Mouse (Mus musculus): ENCODE measurements at regions not wholly inside any gene's neighbourhood (a gene's known extent, or its start where the extent isn't known, plus 50 kb on each side); places are given as distances from the start of the nearest gene placed in this dataset.

DNA sequence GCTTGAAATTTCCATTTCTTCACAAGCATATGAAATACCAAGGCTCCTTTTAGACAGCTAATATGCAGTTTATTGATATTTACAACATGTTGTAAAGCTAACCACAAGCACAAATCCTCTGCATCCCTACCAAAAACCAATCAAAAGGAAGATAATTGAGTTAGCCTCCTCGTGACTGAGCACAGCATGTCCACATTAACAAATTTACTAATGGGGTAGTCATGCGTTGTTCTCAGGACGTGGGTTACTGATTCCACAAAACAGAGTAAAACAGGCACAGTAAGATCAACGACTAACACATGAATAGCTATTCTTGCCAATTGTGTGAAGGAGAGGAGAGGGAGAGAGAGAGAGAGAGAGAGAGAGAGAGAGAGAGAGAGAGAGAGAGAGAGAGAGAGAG, 169.3 kb upstream of the Lyplal1 start:
- no peak for TF ChIP-seq POLR2A (IDR thresholded peaks at IDR 0.05; ENCODE audit: control insufficient read depth in 1 of 2, insufficient read depth in 1 of 2, low read depth in 1 of 2, low read length in 2 of 2, poor library complexity in 1 of 2)
- TF ChIP-seq CTCF (IDR thresholded peaks at IDR 0.05 in 2 of 3, conservative IDR thresholded peaks at IDR 0.05 in 1 of 3; ENCODE audit: control insufficient read depth in 1 of 3, insufficient read depth in 1 of 3, low read depth in 2 of 3, low read length in 3 of 3, poor library complexity in 1 of 3, severe bottlenecking in 1 of 3): no peak
- no peak for TF ChIP-seq MAFK (IDR thresholded peaks at IDR 0.05; ENCODE audit: borderline replicate concordance, low read depth, low read length)
- no peak for TF ChIP-seq KAT2A (conservative IDR thresholded peaks at IDR 0.05; ENCODE audit: low read depth, low read length)
- TF ChIP-seq POLR2AphosphoS5 (IDR thresholded peaks at IDR 0.05; ENCODE audit: borderline replicate concordance, low read depth, low read length): no peak
- no peak for TF ChIP-seq ZNF384 (IDR thresholded peaks at IDR 0.05; ENCODE audit: low read depth, low read length)
- TF ChIP-seq E2F4 (IDR thresholded peaks at IDR 0.05; ENCODE audit: borderline replicate concordance, low read depth, low read length): no peak
- TF ChIP-seq RCOR1 (IDR thresholded peaks at IDR 0.05; ENCODE audit: low read depth, low read length): no peak
- no peak for TF ChIP-seq MXI1 (IDR thresholded peaks at IDR 0.05; ENCODE audit: low read depth, low read length)
- no peak for TF ChIP-seq POLR2AphosphoS2 (IDR thresholded peaks at IDR 0.05; ENCODE audit: low read length)

Measured in MEL (cell line).